Mouse (Mus musculus) adrenal gland, postnatal 36 days (tissue): ENCODE data around the gene Lmo7. TPM values are rescaled to one million over a fixed set of nuclear protein-coding genes. Genes with fewer than 3 reads are reported as not detected.

Experiments used
- DNase-seq, 2 experiments: peaks; one replicate each; pipeline ENCODE4 v3.0.0; 2021; ENCODE audit warnings: mixed read lengths in 1 of 2
- long read RNA-seq, 2 experiments: library from polyadenylated mRNA; stranded (forward); transcript quantifications; one replicate each; pipeline ENCODE4 v2.0.0; 2021; ENCODE audit warnings: borderline sequencing depth in 2 of 2
- total RNA-seq, 2 experiments: library from RNA; stranded (reverse); gene quantifications; 2 replicates each; pipeline ENCODE4 v1.2.3; 2021

The Lmo7 gene
- 10 to 100 TPM; 16.3 to 19.8 TPM for total RNA-seq
- long read RNA-seq, experiment 1, partial matches to known transcripts: 2 of 4 reads
- long read RNA-seq, experiment 1, other reads (novel, unspliced or antisense): 2 of 4 reads
- long read RNA-seq, experiment 2, partial matches to known transcripts: 0 of 1 reads
- long read RNA-seq, experiment 2, other reads (novel, unspliced or antisense): 1 of 1 reads

DNA sequence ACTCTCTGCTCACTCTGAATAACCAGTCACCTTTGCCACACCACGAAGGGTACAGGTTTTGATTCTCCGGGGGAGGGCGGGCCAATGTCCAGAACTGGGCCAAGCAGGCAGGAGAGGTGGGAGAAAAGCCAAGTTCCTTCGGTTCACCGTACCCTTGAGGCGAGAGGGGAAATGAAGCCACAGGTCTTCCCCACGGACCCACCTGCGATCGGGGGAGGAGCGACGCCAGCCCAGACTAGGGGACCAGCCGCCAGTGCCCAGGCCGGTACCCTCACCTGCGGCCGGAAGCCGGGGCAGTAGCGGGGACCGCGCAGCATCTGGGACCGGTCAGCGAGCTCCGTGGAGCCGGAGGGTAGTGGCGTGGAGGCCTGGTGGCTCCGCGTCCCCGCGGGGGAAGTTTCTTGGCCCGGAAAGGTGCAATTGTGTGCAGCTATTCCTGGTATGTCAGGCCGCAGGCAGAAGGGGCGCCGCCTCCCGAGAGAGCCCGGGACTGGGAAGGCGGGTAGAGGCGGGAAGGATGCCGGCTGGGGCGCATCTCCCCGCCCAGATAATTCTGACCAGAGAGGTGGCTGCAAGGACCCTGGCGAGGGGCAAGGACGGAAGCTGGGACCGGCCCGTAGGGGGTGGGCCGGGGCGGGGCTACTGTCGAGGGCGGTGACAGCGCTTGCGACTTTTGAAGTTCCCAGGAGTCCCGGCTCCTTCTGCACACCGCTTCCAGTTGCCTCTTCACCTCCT, at the start of gene Lmo7, which contains the start of gene Gm9922:
Gene Lmo7 (plus strand): TSS at position 721 of the 735 bp plus-strand sequence.
Gene Gm9922 (minus strand): TSS at position 578 of the 735 bp plus-strand sequence.
- DNase-seq: peak; percentile 90 to 92

- no peak for DNase-seq
Measured at GRCm38 (mm10) chr14:101687696-101688095, 42.1 kb upstream of the Lmo7 start.

DNA sequence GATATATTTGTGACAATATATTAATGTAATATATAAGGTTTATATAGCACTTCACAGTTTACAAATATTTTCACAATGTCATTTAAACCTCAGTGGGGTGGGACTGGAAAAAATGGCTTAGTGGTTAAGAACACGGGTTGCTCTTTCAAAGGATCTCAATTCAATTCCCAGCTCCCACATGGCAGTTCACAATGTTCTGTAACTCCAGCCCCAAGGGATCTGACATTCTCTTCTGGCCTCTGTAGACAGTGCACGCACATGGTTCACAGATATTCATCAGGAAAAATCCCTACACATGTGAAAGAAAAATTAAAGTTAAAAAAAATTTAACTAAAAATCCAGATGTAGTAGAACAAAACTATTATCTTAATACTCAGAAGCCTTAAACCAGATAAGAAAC, 41.4 kb upstream of the Lmo7 start:
- DNase-seq: no peak

DNA sequence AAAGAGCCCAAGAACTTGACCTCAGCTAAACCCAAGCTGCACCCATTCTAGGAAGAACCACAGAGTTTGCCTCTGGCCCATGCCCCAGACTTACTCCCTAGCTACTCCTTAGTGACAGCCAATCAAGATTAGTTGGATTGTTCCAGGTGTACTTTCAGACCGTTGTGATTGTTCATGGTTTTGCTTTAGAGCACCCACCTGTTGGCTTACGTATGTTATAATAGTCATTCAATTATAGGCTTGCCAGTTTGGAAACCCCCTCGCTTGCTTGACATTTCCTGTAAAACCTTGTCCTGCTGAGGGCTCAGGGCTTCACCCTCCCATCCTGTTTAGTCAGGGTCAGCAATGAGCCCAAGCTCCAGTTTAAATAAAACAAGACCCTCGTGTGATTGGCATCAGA, 25.3 kb upstream of the Lmo7 start:
- DNase-seq: no peak

DNA sequence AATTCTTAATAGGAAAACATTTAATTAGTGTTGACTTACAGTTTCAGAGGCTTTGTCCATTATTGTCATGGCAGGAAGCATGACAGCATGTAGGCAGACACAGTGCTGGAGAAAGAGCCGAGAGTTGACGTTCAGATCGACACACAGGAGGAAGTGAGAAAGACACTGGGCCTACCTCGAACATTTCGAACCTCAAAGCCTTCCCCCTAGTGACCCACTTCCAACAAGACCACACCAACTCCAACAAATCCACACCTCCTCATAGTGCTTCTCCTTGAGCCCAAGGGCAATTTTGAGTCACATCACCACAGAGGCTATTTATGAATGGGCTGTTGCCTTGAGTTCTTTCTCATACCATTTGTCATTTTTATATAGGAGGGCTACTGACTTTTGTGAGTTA, 22.7 kb upstream of the Lmo7 start:
- DNase-seq: no peak

DNA sequence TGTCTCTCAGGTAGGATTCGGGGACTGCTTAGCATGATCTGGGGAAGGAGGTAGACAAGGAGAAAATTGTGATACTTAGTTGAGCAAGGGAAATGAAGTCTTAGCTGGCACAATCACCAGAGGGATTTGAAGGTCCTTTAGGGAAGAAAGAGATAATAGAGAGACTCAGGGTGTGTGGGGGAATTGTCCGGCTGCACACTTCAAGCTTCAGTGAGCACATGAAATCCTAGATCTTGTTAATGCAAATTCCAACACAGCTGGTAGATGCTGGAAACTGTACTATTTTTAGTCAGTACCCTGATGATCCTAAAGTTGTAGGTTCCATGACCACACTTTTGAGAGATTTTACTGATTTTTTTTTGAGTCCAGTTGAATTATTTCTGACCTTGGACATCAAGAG, 15.3 kb upstream of the Lmo7 start:
- DNase-seq: no peak

DNA sequence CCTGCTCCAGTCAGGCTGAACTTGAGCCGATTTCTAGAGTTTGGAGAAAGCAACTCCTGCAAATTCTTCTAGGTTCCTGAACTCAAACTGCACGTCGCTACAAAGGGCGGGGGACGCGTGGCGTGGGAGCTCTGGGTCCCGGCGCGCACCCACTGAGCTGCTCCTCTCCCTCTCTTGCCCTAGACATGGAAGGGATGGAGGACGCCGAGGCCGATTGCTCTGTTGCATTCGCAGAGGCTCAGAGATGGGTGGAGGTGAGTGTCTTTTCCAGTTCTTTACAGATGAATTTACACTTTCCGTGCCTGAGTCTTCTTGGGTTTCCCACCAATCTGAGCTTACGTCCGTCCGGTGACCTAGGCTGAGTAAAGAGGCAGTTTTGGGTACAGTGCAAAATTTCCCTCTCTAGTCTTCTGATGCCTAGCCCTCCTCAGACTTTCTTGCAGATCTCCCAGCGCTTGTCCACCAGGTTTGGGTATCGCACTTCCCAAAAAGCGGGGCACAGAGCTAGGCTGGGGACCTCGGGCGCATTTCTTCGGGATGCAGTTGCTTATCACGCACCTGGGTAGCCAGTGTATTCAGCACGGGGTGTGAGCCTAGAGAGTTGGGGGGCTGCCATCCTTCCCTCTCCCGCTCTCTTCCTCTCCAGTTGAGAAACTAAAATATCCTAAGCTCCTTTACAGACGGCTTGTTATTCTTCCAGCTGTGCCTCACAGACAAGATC, 375 bp downstream of the Lmo7 start:
- DNase-seq: peak in 1 of 2 experiments; percentile 1

DNA sequence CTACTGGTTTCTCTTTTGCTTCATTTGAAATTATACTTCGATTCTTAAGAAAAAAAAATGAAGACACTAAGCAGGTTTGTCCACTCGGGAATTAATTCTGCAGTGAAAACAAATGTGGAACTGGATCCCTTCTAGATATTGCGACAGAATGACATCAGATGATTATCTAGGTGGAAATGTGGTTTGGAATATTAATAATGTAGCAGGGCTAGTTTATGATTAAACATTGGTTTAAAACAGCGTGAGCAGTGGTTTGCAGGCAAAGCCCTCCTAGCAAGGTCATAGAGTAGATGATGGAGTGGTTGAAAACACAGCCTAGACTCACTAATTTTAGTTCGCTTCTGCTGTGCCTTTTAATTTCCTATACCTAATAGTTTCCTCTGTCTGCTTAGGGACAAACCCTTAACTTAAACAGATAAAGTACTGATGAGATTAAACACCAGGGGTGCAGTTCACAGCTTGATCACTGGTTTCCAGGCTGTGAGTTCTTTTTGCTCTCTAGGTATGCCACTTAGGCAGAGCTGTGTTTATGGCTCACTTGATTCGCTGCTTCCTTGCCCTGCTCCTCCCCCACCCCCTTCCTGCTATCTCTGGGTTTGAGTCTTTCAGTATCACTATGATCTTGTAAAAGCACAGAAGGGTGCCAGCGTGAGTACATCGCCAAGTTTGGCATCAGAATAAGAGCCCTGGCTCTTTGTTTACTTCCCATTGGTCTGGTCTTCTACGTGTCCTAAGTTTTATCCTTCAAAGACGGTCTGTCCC, 4.0 kb downstream of the Lmo7 start:
- no peak for DNase-seq

- DNase-seq: no peak
Measured at GRCm38 (mm10) chr14:101737501-101737900, 7.7 kb downstream of the Lmo7 start.

DNA sequence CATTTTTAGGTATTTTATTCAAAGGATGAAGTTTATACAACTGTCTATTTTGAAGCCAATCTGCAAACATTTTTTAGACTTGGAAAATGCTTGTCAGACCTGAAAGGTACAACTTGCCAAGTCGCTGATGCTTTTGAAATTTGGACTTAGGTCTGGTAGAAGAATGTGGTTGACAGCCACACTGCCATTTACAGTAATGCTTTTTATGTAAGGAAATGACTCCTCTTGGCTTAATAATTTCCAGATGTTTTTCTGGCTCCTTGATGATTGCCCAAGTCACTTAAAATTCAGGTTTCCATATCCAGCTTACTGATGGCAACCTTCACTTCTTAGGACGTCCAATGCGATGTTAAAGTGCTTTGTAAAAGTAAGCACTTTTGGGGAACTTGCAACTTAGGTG, 16.9 kb downstream of the Lmo7 start:
- no peak for DNase-seq

- no peak for DNase-seq
Measured at GRCm38 (mm10) chr14:101747811-101748210, 18.1 kb downstream of the Lmo7 start.

DNA sequence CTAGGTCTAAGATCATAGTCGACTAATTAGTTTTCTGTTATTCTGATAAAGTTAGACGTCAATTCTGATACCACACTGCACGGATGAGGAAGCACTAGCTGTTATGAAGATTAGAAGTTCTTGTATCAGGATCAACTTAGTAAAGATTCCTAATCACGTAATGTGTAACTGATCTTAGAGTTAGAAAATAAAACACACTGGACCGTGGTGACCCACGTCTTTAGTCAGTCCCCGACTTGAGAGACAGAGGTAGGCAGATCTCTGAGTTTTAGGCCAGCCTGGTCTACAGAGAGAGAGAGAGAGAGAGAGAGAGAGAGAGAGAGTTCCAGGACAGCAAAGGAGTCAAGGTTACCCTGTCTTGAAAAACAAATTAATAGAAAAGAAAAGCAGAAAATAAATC, 18.7 kb downstream of the Lmo7 start:
- no peak for DNase-seq

- no peak for DNase-seq
Measured at GRCm38 (mm10) chr14:101750910-101751309, 21.2 kb downstream of the Lmo7 start.

DNA sequence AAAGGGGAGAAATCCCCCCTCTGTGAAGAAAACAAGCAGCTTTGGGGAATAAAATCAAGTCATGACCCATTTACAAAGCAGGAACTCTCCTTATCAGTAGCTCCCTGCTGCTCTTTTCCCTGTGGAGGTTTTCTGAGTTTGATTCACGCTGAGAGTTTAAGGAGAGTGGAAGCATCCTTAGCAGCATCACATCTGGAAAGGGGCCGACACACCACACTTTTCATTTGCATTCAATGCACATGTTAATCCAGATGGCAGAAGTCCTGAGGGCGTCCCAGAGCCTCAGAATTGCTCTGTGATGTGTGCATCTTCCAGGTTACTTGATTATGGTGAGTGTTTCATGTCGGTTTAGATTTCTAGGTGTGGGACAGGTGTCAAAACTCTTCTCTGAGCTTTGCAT, 25.7 kb downstream of the Lmo7 start:
- DNase-seq: no peak

DNA sequence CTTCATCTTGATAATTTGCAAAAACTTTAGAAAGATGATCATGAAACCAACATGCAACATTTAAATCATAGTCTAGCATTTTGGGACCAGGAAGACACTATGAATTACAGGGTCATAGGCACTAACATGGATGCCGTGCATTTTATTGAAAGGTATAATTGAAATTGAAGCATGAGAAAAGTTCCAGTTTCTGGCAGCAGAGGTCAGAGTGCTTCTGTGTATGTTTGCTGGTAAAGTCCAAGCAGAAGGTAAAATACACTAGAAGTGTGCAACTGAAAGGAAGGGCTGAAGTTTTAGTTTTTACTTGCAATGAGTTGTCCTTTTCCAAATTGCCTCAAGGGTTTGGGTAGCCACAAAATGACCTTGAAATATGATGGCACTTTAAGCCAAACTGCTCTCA, 32.5 kb downstream of the Lmo7 start:
- no peak for DNase-seq

DNA sequence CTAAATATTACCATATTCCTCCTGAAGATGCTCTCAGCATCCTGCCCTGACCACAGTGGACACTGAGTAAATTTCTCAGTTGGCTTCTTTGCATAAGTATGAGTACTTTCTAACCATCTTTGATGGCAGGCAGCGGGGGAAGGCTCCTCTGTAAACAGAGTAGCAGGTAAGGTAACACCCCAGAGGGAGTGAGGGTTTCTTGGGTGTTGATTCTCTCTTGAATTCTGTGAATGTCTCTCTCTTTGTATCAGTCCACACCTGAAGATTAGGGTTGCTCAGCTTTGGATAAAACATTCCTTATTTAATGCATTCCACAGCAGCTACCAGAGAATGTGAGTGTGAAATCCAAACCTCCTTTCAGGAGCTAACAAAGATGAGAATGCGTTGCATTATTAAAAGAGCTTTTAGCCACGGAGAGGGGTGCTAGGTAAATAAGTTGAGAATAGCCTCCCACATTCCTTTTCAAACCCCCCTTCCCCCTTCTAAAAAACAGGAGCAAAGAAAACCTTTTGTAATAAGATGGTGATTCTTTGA, 34.1 kb downstream of the Lmo7 start:
- no peak for DNase-seq

DNA sequence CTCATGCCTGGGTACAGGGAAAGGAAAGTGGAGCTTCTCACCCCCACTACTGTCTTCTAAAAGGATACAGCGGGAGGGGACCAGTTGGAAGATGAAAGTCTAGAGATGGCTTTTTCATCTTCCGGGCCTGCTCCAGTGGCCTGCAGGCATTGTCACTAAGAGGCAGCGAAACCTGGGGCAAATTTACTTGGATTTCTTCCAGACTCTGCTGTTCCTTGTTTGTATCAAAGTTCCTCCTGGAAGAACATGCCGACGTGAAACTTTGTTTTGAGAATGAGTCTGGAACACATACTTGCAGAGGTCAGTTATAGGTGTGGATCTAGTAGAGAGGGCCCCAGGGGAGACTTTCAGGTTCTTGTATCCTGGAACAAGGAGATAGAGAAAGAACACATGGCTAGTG, 41.6 kb downstream of the Lmo7 start:
- no peak for DNase-seq

DNA sequence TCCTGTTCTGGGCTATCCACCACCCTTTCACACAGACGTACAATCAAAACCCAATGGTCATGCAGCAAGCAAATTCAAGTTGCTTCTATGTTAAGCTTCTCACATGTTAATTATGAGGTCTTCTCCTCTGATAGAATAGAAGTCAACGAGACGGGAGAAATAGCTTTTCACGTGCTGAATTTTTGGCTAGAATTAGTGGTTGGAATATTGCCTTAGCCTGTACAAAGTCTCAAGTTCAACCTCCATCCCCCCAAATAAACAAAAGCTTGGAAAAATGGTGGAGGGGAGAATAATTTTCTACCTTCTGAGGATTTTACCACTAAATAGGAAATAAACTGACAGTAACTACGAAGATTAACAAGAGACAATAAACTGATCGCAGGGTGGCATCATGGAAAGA, 42.0 kb downstream of the Lmo7 start:
- no peak for DNase-seq

GRCm38 (mm10) chr14:101774631-101775030, 44.9 kb downstream of the Lmo7 start:
- DNase-seq: peak; percentile 6 to 57

DNA sequence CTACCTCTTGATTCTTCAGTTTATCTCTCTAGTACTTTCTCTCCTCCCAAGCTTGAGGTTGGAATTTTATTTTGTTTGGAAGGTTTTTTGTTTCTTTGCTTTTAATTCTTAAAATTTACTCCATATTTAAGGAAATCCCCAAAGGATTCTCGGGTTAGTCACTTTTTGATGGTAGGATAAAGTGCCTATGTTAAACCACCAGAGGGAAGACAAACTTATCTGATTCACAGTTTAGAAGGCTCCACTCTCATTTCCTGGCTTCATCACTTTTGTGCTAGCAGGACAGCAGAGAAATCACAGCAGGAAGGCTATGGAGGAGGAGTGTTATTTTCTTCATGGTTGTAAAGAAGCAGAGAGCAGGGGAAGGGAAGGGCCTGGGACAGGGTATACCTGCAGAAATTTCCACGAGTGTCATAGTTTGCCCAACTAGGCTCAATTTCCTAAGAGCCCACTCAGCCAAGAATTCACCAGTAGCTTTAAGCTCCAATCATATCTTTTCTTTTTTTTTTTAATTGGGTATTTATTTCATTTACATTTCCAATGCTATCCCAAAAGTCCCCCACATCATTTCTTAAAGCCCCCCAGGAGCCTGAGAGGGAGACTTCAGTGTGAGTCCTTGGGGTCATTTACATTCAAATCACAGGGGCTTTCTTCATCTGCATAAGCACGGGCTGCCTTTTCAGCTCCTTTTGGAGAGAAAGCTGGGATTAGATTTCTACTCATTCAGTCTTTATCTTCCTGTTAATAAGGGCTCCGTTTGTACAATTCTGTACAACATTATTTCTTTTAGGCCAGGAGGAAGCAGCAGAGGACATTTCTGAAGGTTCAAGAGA, 46.8 kb downstream of the Lmo7 start:
- DNase-seq: no peak

GRCm38 (mm10) chr14:101777129-101777493, 47.4 kb downstream of the Lmo7 start:
- DNase-seq: no peak
